Mouse (Mus musculus): Measurements from ENCODE around the gene Rbms3. TPM values are rescaled to one million over a fixed set of nuclear protein-coding genes. Genes with fewer than 3 reads are reported as not detected.

Rbms3 gene
- total RNA-seq, 2 experiments from 2014 or later, result 66.4 to 73.5 TPM

- no peak for DNase-seq (ENCODE audit: low spot score in 2 of 2)
Observed at GRCm38 (mm10) chr9:117378131-117378890, 251.4 kb downstream of the Rbms3 start.

GRCm38 (mm10) chr9:117375776-117376175 is 253.9 kb downstream of the Rbms3 start:
- no peak for DNase-seq (ENCODE audit: low spot score in 2 of 2)

DNA sequence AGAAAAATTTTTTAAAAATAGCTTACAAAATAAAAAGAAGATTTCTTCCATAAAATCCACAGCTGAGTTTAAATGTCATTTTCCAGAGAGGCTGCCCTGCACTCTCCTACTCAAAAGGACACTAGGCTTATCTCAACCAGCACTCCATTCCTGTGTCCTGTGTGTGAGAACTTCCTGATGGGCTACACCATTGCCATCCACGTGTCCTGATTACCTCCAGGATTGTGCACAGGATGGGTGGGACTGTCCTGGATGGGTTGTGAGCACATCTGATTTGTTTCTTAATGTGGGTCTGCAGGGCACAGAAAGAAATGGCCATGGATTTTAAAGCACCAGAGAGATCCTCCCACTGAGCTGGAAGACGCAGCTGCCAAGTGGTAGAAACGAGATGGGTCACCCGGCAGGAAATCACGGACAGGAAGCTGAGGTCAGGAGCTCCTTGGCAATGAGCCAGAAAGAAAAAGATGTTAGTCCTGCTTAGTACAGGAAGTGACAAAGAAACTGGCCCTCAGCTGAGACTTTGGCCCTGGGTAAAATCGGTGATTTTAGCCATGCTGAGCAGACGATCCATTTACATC is 256.5 kb downstream of the Rbms3 start:
- no peak for DNase-seq (ENCODE audit: low spot score in 2 of 2)

DNA sequence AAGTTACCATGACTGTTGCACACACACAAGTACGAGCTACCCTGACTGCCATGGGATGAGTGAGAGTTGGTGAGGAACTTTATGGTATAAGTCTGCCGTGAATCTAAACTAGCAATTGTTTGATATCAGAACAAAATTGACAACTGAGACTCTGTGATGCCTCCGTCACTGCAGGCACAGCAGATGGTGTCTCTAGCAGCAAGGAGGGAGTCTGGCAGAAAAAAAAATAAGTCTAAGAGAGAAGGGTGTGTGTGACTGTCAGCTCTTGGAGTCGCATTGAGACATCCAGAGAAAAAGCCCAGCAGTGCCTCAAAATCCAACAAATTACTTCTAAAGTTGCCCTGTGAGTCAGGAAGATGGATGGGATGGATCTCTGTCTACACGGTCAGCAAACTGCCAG is 257.7 kb downstream of the Rbms3 start:
- DNase-seq (ENCODE audit: low spot score in 2 of 2), result no peak

DNA sequence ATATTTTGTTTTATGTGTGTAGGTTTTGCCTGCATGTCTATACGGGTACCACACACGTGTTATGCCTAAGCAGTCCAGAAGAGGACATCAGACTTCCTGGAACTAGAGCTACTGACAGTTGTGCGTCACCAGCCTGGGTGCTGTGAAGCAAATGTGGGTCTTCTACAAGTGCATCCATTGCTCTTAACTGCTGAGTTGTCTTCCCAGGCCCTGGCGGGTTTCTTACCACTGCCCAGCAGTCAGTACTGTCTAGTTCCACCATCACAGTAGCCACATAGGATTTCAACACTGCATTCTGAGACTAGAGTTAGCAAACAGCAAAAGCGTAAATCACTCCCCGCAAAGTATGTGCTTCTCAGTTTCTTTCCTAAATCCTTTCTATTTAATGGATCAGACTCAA is 259.6 kb downstream of the Rbms3 start:
- DNase-seq (ENCODE audit: low spot score in 2 of 2), result no peak

DNA sequence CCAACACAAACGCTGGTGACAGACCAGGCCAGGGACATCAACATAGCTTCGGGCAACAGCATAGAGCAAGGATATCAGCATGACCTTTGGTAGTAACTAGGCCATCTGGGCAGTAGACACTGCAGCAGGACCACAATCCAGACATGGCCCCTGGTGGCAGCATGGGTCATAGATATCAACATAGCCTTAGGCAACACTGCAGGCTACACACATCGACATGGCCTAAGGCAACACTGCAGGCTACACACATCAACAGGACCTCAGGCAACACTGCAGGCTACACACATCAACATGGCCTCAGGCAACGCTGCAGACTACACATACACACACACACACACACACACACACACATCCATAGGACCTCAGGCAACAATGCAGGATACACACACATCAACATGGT is 261.7 kb downstream of the Rbms3 start:
- DNase-seq (ENCODE audit: low spot score in 2 of 2), result no peak

GRCm38 (mm10) chr9:117364610-117365009 is 265.1 kb downstream of the Rbms3 start:
- no peak for DNase-seq (ENCODE audit: low spot score in 2 of 2)

DNA sequence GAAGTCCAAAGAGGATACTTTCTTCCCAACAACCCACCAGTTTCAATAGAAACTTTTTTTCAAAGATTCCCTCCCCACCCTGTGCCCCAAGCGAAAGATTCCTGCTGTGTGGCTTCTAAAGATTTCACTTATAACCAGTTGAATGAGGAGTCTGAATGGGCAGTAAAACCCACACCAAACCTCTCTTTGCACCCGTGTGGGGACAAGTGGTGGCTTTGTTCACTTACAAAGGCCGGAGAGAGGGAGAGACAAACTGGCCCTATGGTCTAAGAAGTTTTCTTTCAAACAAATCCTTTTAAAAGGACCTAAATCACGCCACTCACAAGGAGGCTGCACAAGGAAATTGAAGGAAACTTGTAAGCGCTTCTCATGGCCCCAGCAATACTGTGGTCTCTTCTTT is 268.3 kb downstream of the Rbms3 start:
- DNase-seq (ENCODE audit: low spot score in 2 of 2), result no peak

DNA sequence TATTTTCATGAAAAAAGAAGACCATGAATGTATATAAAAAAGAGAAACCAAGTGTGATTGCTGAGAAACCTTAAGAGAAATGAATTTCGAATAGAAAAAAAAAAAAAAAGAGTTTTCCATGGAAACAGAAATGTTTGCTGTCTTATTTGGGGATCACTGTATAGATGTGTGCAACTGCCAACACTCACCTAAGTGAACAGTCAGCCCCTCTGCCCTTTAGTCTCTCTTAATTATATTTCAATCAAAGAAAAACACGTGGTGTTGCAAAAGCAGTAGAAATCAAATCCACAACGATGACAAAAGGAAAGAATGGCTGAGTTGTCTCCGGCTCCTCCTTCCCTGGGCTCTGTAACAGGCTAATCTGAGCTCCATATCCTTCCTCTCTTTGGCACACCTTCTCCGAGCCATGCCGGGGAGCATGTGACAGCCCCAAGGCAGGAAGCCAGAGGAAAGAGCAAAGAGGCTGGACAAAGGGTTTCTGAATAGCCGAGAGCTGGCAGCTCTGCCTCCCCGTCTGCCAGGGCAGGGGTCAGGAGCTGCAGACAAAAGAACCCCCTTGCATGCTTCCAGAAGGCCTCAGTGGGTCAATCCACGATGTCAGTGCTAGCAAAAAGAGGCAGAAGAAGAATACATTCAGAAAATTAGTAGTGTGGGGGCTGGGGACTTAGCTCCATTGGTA is 272.8 kb downstream of the Rbms3 start:
- DNase-seq (ENCODE audit: low spot score in 2 of 2), result peak in 1 of 2 experiments; percentile 51

- no peak for DNase-seq (ENCODE audit: low spot score in 2 of 2)
Observed at GRCm38 (mm10) chr9:117355501-117355900, 274.2 kb downstream of the Rbms3 start.

- no peak for DNase-seq (ENCODE audit: low spot score in 2 of 2)
Observed at GRCm38 (mm10) chr9:117342336-117342735, 287.4 kb downstream of the Rbms3 start.

GRCm38 (mm10) chr9:117330681-117331080 is 299.0 kb downstream of the Rbms3 start:
- no peak for DNase-seq (ENCODE audit: low spot score in 2 of 2)

DNA sequence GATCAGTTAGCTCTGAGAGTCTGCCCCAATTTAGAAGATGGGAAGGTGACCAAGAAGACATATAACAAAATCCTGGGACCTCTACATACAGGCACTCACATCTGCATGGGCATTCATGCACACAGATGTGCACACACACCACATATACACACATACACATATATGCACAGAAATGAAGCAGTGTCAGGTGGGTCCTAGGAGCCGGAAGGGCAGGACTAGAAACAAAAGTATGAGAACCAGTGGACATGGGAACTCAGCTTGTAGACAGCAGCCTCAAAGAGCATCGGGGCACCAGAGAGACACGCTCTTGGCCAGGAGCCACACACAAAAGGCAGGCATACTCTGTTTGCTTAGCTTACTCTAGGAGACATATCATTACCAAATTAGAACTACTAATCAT is 310.4 kb downstream of the Rbms3 start:
- DNase-seq (ENCODE audit: low spot score in 2 of 2), result no peak

DNA sequence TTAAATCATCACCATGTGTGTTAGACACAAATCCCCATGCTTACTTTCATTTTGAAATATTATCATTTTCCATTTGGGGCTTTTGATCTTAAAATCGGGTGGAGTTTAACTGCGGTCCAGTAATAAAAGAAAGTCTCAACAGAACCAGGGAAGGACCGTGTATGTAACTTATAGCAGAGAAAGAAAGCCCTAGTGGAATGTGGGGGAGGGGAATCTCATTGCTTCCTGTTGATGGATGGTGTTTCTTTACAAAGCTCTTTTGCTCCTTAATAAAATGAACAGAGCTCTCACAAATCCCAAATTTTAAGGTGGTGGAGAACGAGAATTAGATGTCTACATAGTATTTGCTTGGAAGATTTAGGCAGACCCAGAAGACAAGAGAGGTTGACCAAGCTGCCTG is 311.3 kb downstream of the Rbms3 start:
- no peak for DNase-seq (ENCODE audit: low spot score in 2 of 2)

- no peak for DNase-seq (ENCODE audit: low spot score in 2 of 2)
Observed at GRCm38 (mm10) chr9:117317251-117317650, 312.5 kb downstream of the Rbms3 start.

GRCm38 (mm10) chr9:117313642-117314041 is 316.1 kb downstream of the Rbms3 start:
- no peak for DNase-seq (ENCODE audit: low spot score in 2 of 2)

- no peak for DNase-seq (ENCODE audit: low spot score in 2 of 2)
Observed at GRCm38 (mm10) chr9:117309809-117310208, 319.9 kb downstream of the Rbms3 start.

DNA sequence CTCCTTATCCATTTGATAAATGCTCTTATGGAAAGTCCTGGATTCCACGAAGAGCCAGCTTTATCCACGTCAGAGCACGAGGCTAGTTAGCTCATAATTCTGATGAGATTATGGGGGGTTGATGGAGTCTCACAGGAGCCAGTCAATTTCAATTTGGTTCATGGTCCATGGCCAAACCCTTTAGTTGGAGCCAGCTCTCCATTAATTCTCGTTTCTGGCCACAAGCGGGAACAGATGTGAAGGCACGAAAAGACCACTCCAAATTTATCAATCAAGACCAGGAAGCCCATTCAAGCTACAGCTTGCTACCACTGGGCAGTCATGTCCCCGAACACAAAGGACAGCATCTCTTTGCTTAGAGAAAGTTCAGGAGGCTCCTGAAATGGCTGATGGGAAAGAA is 330.7 kb downstream of the Rbms3 start:
- no peak for DNase-seq (ENCODE audit: low spot score in 2 of 2)

DNA sequence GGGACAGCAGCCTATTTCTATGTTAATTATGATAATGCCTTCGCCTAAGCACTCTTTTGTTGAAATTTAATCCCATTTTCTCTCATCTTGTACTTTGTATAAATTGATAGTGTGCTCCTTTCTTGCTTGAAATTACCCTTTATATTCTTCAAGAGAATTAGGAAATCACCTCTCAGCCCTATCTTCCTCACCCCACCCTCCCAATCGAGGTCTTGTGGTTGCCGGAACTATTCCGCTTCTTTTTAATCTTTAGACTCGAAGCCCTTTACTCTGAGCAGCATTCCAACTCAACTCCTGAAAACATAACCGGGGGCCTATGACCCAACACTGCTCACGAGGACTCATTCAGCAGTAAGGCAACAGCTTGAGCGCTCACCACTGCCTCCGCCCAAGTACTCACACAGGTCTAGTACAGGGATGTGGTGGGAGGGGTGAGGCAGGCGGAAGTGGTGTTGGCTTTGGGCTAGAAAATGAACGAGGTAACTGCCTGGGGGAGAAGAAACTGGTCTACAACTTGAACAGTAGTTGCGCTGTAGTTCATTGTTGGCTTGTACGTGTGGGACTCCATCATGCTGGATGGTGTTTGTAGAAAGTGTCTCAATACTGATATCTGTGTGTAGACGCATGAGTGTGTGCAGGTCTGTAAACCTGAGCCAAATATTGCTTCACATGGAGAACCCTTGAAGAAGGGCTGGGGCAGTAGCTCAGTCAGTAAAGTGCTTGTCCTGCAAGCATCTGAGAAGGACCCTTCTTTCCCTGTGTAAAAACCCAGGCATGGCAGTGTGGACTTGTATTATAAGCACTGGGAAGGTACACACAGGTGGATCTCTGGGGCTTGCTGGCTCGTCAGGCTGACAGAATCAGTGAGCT is 331.8 kb downstream of the Rbms3 start:
- DNase-seq (ENCODE audit: low spot score in 2 of 2), result no peak

- DNase-seq (ENCODE audit: low spot score in 2 of 2), result no peak
Observed at GRCm38 (mm10) chr9:117291066-117291850, 338.5 kb downstream of the Rbms3 start.

DNA sequence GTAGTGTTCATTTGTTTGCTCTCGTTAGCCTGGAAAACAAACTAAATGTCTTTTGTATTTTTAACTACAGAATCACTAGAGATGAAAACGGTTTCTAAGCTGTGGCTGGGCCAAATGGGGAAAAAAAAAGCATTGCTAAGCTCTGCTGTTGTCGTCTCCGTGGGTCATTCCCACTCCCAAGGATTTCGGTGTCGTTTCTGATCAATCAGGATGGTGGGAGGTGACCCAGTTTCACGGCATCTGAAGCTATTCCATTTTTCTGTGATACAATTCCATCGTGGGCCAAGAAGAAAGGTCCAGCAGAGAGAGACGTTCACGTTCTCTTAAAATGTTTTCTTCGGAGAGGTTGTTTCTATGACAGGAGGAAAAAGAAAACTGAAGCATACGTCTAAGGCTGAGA is 354.9 kb downstream of the Rbms3 start:
- DNase-seq (ENCODE audit: low spot score in 2 of 2), result no peak
